Mouse (Mus musculus): Measurements from ENCODE around the gene Actl7a. TPM values are rescaled to one million over a fixed set of nuclear protein-coding genes. Genes with fewer than 3 reads are reported as not detected.

Gene Actl7a
- polyA plus RNA-seq, 1 experiment from 2014 or later = not detected

- H3K27me3 ChIP-seq (ENCODE audit: control insufficient read depth, insufficient read depth, low read length) = no peaks in the 10 kb centered on the region
- H3K4me3 ChIP-seq (ENCODE audit: low read depth, low read length) = no peak overlapping the region
- no peak overlapping the region for H3K9ac ChIP-seq (ENCODE audit: low read length)
- DNase-seq (ENCODE audit: low spot score) (no peak), ATAC-seq (ENCODE audit: insufficient read depth, low FRiP score, low TSS enrichment) (no peak)
- H3K9me3 ChIP-seq (ENCODE audit: control insufficient read depth, low read length) = no peaks in the 10 kb centered on the region
- 64% methylated on average over 9 of the region's 9 CpGs for WGBS
- no peak overlapping the region for H3K27ac ChIP-seq (ENCODE audit: low read depth, low read length)
- H3K4me1 ChIP-seq (ENCODE audit: control insufficient read depth, insufficient read depth, low read length) = no peaks in the 10 kb centered on the region
- no peak overlapping the region for H3K4me2 ChIP-seq (ENCODE audit: low read depth)
- no peaks in the 10 kb centered on the region for H3K36me3 ChIP-seq (ENCODE audit: control insufficient read depth, insufficient read depth, low read length)
Observed at GRCm38 (mm10) chr4:56719456-56719855, 23.8 kb upstream of the Actl7a start.

- WGBS = 92% methylated on average over 9 of the region's 9 CpGs
- DNase-seq (ENCODE audit: low spot score) = no peak
- no peak overlapping the region for H3K4me3 ChIP-seq (ENCODE audit: low read depth, low read length)
- H3K4me1 ChIP-seq (ENCODE audit: control insufficient read depth, insufficient read depth, low read length) = no peaks in the 10 kb centered on the region
- H3K9ac ChIP-seq (ENCODE audit: low read length) = no peak overlapping the region
- no peak overlapping the region for H3K4me2 ChIP-seq (ENCODE audit: low read depth)
- no peaks in the 10 kb centered on the region for H3K36me3 ChIP-seq (ENCODE audit: control insufficient read depth, insufficient read depth, low read length)
- no peak overlapping the region for H3K27ac ChIP-seq (ENCODE audit: low read depth, low read length)
- H3K9me3 ChIP-seq (ENCODE audit: control insufficient read depth, low read length) = no peaks in the 10 kb centered on the region
- no peaks in the 10 kb centered on the region for H3K27me3 ChIP-seq (ENCODE audit: control insufficient read depth, insufficient read depth, low read length)
- no peak for ATAC-seq (ENCODE audit: insufficient read depth, low FRiP score, low TSS enrichment)
Observed at GRCm38 (mm10) chr4:56720403-56720802, 22.8 kb upstream of the Actl7a start.

DNA sequence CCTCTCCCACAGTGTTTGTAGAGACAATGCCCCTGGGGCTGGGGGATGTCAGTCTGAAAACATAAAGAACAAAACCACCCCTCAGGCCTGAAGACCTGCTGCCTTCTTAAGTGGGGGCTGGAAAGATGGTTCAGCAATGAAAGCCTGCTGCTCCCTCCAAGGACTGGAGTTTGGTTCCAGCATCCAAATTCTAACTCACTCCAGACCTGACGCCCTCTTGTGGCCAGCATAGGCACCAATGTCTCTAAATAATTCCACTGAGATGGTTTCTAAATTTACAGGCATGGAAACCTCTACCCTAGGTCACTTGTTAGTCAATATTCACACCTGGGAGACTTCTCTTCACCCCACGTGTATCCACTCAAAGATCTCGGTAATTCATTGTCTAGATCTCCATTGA, 21.7 kb upstream of the Actl7a start:
- WGBS = 22% methylated on average over 3 of the region's 3 CpGs
- no peaks in the 10 kb centered on the region for H3K4me1 ChIP-seq (ENCODE audit: control insufficient read depth, insufficient read depth, low read length)
- ATAC-seq (ENCODE audit: insufficient read depth, low FRiP score, low TSS enrichment) (no peak), DNase-seq (ENCODE audit: low spot score) (peak; percentile 55)
- H3K9me3 ChIP-seq (ENCODE audit: control insufficient read depth, low read length) = no peaks in the 10 kb centered on the region
- H3K27ac ChIP-seq (ENCODE audit: low read depth, low read length) = no peak overlapping the region
- no peak overlapping the region for H3K4me3 ChIP-seq (ENCODE audit: low read depth, low read length)
- no peak overlapping the region for H3K9ac ChIP-seq (ENCODE audit: low read length)
- no peaks in the 10 kb centered on the region for H3K27me3 ChIP-seq (ENCODE audit: control insufficient read depth, insufficient read depth, low read length)
- no peak overlapping the region for H3K4me2 ChIP-seq (ENCODE audit: low read depth)
- no peaks in the 10 kb centered on the region for H3K36me3 ChIP-seq (ENCODE audit: control insufficient read depth, insufficient read depth, low read length)

DNA sequence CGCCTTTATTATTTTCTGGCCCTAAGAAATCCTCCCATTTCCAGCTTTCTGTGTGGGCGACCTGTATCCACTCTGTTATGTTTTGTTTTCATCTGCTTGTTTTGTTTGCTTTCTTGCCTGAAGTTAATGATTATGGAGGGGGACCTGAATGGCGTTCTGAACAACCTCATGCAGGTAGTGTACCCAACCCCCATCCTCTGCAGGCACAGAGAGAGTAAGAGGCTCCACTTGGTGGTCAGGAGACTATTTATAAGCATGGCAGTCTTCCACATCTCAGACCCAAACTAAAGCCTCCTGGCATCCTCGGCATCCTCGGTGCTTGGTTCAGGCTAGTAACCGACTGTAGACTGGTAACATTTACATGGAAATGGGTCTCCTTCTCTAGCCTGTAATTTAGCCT, 20.9 kb upstream of the Actl7a start:
- Histone ChIP-seq H3K4me3 (ENCODE audit: low read depth, low read length) (no peak overlapping the region), H3K9ac (ENCODE audit: low read length) (no peak overlapping the region), H3K27ac (ENCODE audit: low read depth, low read length) (no peak overlapping the region), H3K4me1 (ENCODE audit: control insufficient read depth, insufficient read depth, low read length) (no peaks in the 10 kb centered on the region), H3K4me2 (ENCODE audit: low read depth) (no peak overlapping the region), H3K36me3 (ENCODE audit: control insufficient read depth, insufficient read depth, low read length) (no peaks in the 10 kb centered on the region), H3K9me3 (ENCODE audit: control insufficient read depth, low read length) (no peaks in the 10 kb centered on the region), H3K27me3 (ENCODE audit: control insufficient read depth, insufficient read depth, low read length) (no peaks in the 10 kb centered on the region)
- no peak for DNase-seq (ENCODE audit: low spot score)
- 50% methylated on average over 6 of the region's 6 CpGs for WGBS
- no peak for ATAC-seq (ENCODE audit: insufficient read depth, low FRiP score, low TSS enrichment)

DNA sequence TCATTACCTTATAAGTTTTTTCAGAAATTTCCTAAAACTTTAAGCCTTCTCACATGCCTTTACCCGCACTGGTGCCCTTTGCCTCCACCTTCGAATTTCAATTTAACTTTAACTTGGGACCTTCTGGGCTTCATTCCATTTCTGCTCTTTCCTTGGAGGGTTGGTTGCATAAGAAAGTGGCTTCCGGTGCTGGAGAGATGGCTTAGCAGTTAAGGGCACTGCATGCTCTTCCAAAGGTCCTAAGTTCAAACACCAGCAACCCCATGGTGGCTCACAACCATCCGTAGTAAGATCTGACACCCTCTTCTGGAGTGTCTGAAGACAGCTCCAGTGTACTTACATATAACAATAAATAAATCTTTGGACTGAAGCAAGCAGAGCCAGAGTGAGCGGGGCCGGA, 20.0 kb upstream of the Actl7a start:
- Histone ChIP-seq H3K4me3 (ENCODE audit: low read depth, low read length) (no peak overlapping the region), H3K27ac (ENCODE audit: low read depth, low read length) (no peak overlapping the region), H3K36me3 (ENCODE audit: control insufficient read depth, insufficient read depth, low read length) (no peaks in the 10 kb centered on the region), H3K9me3 (ENCODE audit: control insufficient read depth, low read length) (no peaks in the 10 kb centered on the region), H3K4me1 (ENCODE audit: control insufficient read depth, insufficient read depth, low read length) (no peaks in the 10 kb centered on the region), H3K9ac (ENCODE audit: low read length) (no peak overlapping the region), H3K27me3 (ENCODE audit: control insufficient read depth, insufficient read depth, low read length) (no peaks in the 10 kb centered on the region), H3K4me2 (ENCODE audit: low read depth) (no peak overlapping the region)
- ATAC-seq (ENCODE audit: insufficient read depth, low FRiP score, low TSS enrichment) (no peak), DNase-seq (ENCODE audit: low spot score) (no peak)
- WGBS = 89% methylated on average over 6 of the region's 6 CpGs

- H3K36me3 ChIP-seq (ENCODE audit: control insufficient read depth, insufficient read depth, low read length) = no peaks in the 10 kb centered on the region
- no peak overlapping the region for H3K4me3 ChIP-seq (ENCODE audit: low read depth, low read length)
- H3K27ac ChIP-seq (ENCODE audit: low read depth, low read length) = no peak overlapping the region
- H3K4me2 ChIP-seq (ENCODE audit: low read depth) = no peak overlapping the region
- WGBS = 57% methylated on average over 8 of the region's 8 CpGs
- H3K9ac ChIP-seq (ENCODE audit: low read length) = no peak overlapping the region
- no peaks in the 10 kb centered on the region for H3K27me3 ChIP-seq (ENCODE audit: control insufficient read depth, insufficient read depth, low read length)
- DNase-seq (ENCODE audit: low spot score) (no peak), ATAC-seq (ENCODE audit: insufficient read depth, low FRiP score, low TSS enrichment) (no peak)
- H3K4me1 ChIP-seq (ENCODE audit: control insufficient read depth, insufficient read depth, low read length) = no peaks in the 10 kb centered on the region
- H3K9me3 ChIP-seq (ENCODE audit: control insufficient read depth, low read length) = no peaks in the 10 kb centered on the region
Observed at GRCm38 (mm10) chr4:56725839-56726238, 17.4 kb upstream of the Actl7a start.

DNA sequence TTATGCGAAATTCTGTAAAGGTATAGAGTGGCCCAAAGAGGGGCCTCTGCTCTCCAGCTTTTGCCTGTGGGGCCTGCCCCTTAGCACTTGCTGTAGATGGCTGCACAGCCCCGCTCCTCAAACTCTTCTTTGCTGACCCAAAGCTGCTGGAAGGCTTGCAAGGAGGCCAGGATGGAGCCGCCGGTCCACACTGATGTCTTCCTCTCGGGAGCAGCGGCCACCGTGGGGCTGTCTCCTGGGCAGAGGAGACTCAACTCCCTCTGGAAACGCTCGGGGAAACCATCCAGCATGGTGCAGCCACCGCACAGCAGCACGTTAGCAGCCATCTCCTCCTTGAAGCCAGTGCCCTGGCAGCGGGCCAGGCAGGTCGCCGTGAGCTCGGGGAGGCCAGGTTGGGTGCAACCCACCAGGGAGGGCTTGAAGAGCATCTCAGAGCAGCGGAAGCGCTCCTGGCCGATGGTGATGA, 3.2 kb upstream of the Actl7a start, which contains the start of gene Gm26657:
Gm26657 (plus strand) TSS at position 51 of the 466 bp plus-strand sequence.
- H3K9ac ChIP-seq (ENCODE audit: low read length) = no peak within 1 kb of the TSS

GRCm38 (mm10) chr4:56740611-56741010, 2.6 kb upstream of the Actl7a start:
- ATAC-seq (ENCODE audit: insufficient read depth, low FRiP score, low TSS enrichment) (no peak), DNase-seq (ENCODE audit: low spot score) (no peak)
- no peaks in the 10 kb centered on the region for H3K9me3 ChIP-seq (ENCODE audit: control insufficient read depth, low read length)
- H3K27me3 ChIP-seq (ENCODE audit: control insufficient read depth, insufficient read depth, low read length) = no peaks in the 10 kb centered on the region
- no peak overlapping the region for H3K4me2 ChIP-seq (ENCODE audit: low read depth)
- H3K4me1 ChIP-seq (ENCODE audit: control insufficient read depth, insufficient read depth, low read length) = no peaks in the 10 kb centered on the region
- H3K4me3 ChIP-seq (ENCODE audit: low read depth, low read length) = no peak overlapping the region
- WGBS = 95% methylated on average over 20 of the region's 20 CpGs
- H3K27ac ChIP-seq (ENCODE audit: low read depth, low read length) = no peak overlapping the region
- peaks cover 4% of the 10 kb centered on the region; the same call in 1 of the 2 replicates for H3K36me3 ChIP-seq (ENCODE audit: control insufficient read depth, insufficient read depth, low read length)
- no peak overlapping the region for H3K9ac ChIP-seq (ENCODE audit: low read length)

More for the DNA sequence above, 3.2 kb upstream of the Actl7a start, which contains the start of gene Gm26657:
- Histone ChIP-seq H3K36me3 (ENCODE audit: control insufficient read depth, insufficient read depth, low read length) (peaks cover 4% of the 10 kb centered on the region; the same call in 1 of the 2 replicates), H3K9me3 (ENCODE audit: control insufficient read depth, low read length) (no peaks in the 10 kb centered on the region), H3K27ac (ENCODE audit: low read depth, low read length) (no peak within 1 kb of the TSS), H3K27me3 (ENCODE audit: control insufficient read depth, insufficient read depth, low read length) (no peaks in the 10 kb centered on the region), H3K4me2 (ENCODE audit: low read depth) (no peak within 1 kb of the TSS), H3K4me1 (ENCODE audit: control insufficient read depth, insufficient read depth, low read length) (no peaks in the 10 kb centered on the region), H3K4me3 (ENCODE audit: low read depth, low read length) (no peak within 1 kb of the TSS)
- no peak for DNase-seq (ENCODE audit: low spot score)
- ATAC-seq (ENCODE audit: insufficient read depth, low FRiP score, low TSS enrichment) = no peak
- 88% methylated on average over 18 of the region's 18 CpGs for WGBS

DNA sequence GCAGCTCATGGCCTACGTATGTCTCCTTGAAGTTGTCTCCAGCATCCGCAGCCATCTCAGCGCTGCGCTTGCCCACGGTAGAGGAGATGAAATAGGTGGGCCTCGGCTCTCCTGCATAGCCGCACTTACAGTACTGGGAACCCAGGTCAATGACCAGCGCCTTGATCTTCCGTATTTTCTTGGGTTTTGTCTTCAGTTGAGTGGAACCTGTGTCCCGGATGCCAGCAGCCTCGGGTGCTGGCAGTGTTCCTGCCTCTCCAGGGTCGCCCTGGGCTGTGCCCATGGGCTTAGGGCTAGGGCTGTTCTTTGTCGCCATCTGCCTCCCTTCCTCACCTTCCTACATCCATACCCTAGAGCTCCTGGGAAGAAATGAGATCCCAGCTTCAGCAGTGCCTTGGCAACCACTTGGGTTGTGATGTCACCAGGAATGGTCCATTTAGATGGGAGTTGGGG, 2.1 kb upstream of the Actl7a start, which contains the start of gene Actl7b:
Actl7b (minus strand) TSS at position 403 of the 453 bp plus-strand sequence.
- DNase-seq (ENCODE audit: low spot score) (no peak), ATAC-seq (ENCODE audit: insufficient read depth, low FRiP score, low TSS enrichment) (no peak)

More for the DNA sequence above, 2.1 kb upstream of the Actl7a start, which contains the start of gene Actl7b:
- Histone ChIP-seq H3K9ac (ENCODE audit: low read length) (no peak within 1 kb of the TSS), H3K27me3 (ENCODE audit: control insufficient read depth, insufficient read depth, low read length) (no peaks in the 10 kb centered on the region), H3K4me3 (ENCODE audit: low read depth, low read length) (no peak within 1 kb of the TSS), H3K4me2 (ENCODE audit: low read depth) (no peak within 1 kb of the TSS), H3K9me3 (ENCODE audit: control insufficient read depth, low read length) (no peaks in the 10 kb centered on the region), H3K36me3 (ENCODE audit: control insufficient read depth, insufficient read depth, low read length) (peaks cover 4% of the 10 kb centered on the region; the same call in 1 of the 2 replicates), H3K27ac (ENCODE audit: low read depth, low read length) (no peak within 1 kb of the TSS), H3K4me1 (ENCODE audit: control insufficient read depth, insufficient read depth, low read length) (no peaks in the 10 kb centered on the region)
- WGBS = 92% methylated on average over 13 of the region's 13 CpGs
